Mouse (Mus musculus) embryonic fibroblast, embryonic 13.5 days (primary cell): ENCODE measurements around the gene Git2. TPM values are rescaled to one million over a fixed set of nuclear protein-coding genes. Genes with fewer than 3 reads are reported as not detected.

Experiments
- H3K27ac ChIP-seq: 2 replicates; pipeline ENCODE4 v1.5.1; 2012; ENCODE audit warnings: low read length, control low read depth, inconsistent platforms; ENCODE audit not compliant: insufficient read depth
- H3K4me1 ChIP-seq: 2 replicates; pipeline ENCODE4 v1.6.1; 2011; ENCODE audit warnings: low read length; ENCODE audit not compliant: control insufficient read depth, insufficient read depth
- H3K4me3 ChIP-seq: 2 replicates; pipeline ENCODE4 v1.5.1; 2011; ENCODE audit warnings: mild to moderate bottlenecking, control low read depth, low read length; ENCODE audit not compliant: insufficient read depth
- CTCF ChIP-seq: IDR thresholded peaks from 2 replicates; pipeline ENCODE4 v1.5.1; 2011; ENCODE audit warnings: mild to moderate bottlenecking, control low read depth, low read length, moderate library complexity, borderline replicate concordance; ENCODE audit not compliant: insufficient read depth
- POLR2A ChIP-seq: IDR thresholded peaks from 2 replicates; pipeline ENCODE4 v1.6.1; 2011; ENCODE audit warnings: low read depth, mild to moderate bottlenecking, control low read depth, low read length, moderate library complexity
- polyA plus RNA-seq: library from polyadenylated mRNA; stranded (reverse); fragments of >200 nt; gene quantifications from 2 replicates; pipeline ENCODE4 v1.2.4, GENCODE M21; 2011; ENCODE audit warnings: low read depth; ENCODE audit not compliant: missing spikeins, insufficient read length

Git2 gene
- polyA plus RNA-seq, 1 experiment: 58.0 TPM

DNA sequence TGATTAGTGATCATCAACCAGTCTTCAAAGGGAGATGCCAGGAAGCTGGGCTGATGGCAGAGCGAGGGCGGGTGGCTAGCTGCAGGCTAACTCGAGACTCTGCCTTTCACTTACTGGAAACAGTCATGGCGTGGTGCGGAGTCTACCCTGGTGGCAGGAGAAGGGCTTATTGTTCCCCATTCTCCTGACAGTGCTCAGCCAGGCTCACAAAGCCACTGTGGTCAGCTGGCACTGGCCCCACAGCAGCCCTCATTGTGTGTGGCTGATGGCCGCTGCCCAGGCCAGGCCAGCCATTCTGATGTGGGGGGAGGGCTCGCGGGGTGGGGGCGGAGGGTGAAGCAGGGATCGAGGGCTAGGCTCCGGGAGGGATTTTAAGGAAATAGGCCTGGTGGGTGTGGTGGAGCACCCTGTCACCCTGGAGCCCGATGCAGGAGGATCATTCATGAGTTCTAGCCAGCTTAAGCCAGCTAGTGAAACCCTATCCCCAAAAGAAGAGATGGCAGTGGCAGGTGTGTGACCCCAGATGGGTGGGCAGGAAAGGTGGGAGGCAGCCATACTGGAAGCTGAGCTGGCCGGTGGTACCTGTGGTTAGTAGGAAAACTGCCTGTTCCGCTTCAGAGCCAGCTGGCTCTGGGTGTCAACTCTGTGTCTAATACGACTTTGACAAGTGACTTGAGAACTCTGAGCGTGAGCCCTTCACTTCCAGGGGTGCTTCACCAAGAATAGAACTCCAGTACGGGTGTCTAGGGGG is 95.3 kb downstream of the Git2 start:
- Histone ChIP-seq H3K27ac (no peak overlapping the region), H3K4me1 (peaks cover 8% of the 10 kb centered on the region; the same call in 1 of the 2 replicates), H3K4me3 (no peak overlapping the region)
- TF ChIP-seq CTCF: no peak
- no peak for TF ChIP-seq POLR2A

Other genes starting within 250 kb of the Git2 start
- gene Fam222a, start 207.5 kb downstream of the Git2 start, polyA plus RNA-seq: 0.18 TPM in 1 of 2 replicates, not detected in the other
- gene Trpv4, start 117.1 kb downstream of the Git2 start, polyA plus RNA-seq: 1.1 and 2.0 TPM in 2 replicates
- gene Gltp, start 84.5 kb downstream of the Git2 start, polyA plus RNA-seq: 46.6 TPM in 2 replicates
- gene Tchp, start 67.8 kb downstream of the Git2 start, polyA plus RNA-seq: 6.8 and 7.8 TPM in 2 replicates
- 85.8 and 104 TPM in 2 replicates for gene Ankrd13a, start 840 bp downstream of the Git2 start, polyA plus RNA-seq
- gene 1500011B03Rik, start 48.0 kb upstream of the Git2 start, polyA plus RNA-seq: 24.2 and 31.2 TPM in 2 replicates
- not detected in 2 replicates for gene 4930519G04Rik, start 78.1 kb upstream of the Git2 start, polyA plus RNA-seq
- gene Gm9936, start 83.2 kb upstream of the Git2 start, polyA plus RNA-seq: 0.23 TPM in 1 of 2 replicates, not detected in the other
- gene Oasl2, start 121.4 kb upstream of the Git2 start, polyA plus RNA-seq: 19.7 and 32.2 TPM in 2 replicates
- 0.47 and 0.75 TPM in 2 replicates for gene Oasl1, start 147.7 kb upstream of the Git2 start, polyA plus RNA-seq
- 14.7 and 16.6 TPM in 2 replicates for gene 2210016L21Rik, start 166.6 kb upstream of the Git2 start, polyA plus RNA-seq
- not detected in 2 replicates for gene Hnf1a, start 195.6 kb upstream of the Git2 start, polyA plus RNA-seq
- gene Sppl3, start 235.6 kb upstream of the Git2 start, polyA plus RNA-seq: 72.7 and 85.3 TPM in 2 replicates